Mouse (Mus musculus) heart, embryonic 16.5 days (tissue): ENCODE measurements around the gene Ak5. TPM values are rescaled to one million over a fixed set of nuclear protein-coding genes. Genes with fewer than 3 reads are reported as not detected.

Experiments
- ATAC-seq: fragments of 200-750 bp; cut with Nextera tagmentation; replicated peaks from 2 replicates; pipeline ENCODE4 v1.8.0; 2017; ENCODE audit warnings: moderate number of reproducible peaks; ENCODE audit not compliant: insufficient read depth, low FRiP score; ENCODE audit errors: extremely low read depth
- H3K27ac ChIP-seq: fragments of 300-500 bp; sonication (generic); 2 replicates; pipeline ENCODE4 v1.5.1; 2014; ENCODE audit warnings: mild to moderate bottlenecking, low read length, control low read depth, moderate library complexity
- H3K27me3 ChIP-seq: fragments of 300-500 bp; sonication (generic); 2 replicates; pipeline ENCODE4 v1.6.1; 2014; ENCODE audit warnings: low read length, mixed read lengths; ENCODE audit not compliant: control insufficient read depth, insufficient read depth
- H3K36me3 ChIP-seq: fragments of 300-500 bp; sonication (generic); 2 replicates; pipeline ENCODE4 v1.6.1; 2014; ENCODE audit not compliant: control insufficient read depth, insufficient read depth
- H3K4me1 ChIP-seq: fragments of 300-500 bp; sonication (generic); 2 replicates; pipeline ENCODE4 v1.6.1; 2014; ENCODE audit warnings: low read length, mixed read lengths; ENCODE audit not compliant: control insufficient read depth, insufficient read depth
- H3K4me2 ChIP-seq: fragments of 300-500 bp; sonication (generic); 2 replicates; pipeline ENCODE4 v1.6.1; 2014; ENCODE audit warnings: low read depth, mild to moderate bottlenecking, control low read depth, low read length
- H3K4me3 ChIP-seq: fragments of 300-500 bp; sonication (generic); 2 replicates; pipeline ENCODE4 v1.5.1; 2014; ENCODE audit warnings: mild to moderate bottlenecking, control low read depth, low read length
- H3K9ac ChIP-seq: fragments of 300-500 bp; sonication (generic); 2 replicates; pipeline ENCODE4 v1.6.1; 2014; ENCODE audit warnings: low read length, control low read depth
- H3K9me3 ChIP-seq: fragments of 300-500 bp; sonication (generic); replicated peaks from 2 replicates; pipeline ENCODE4 v1.6.1; 2016; ENCODE audit warnings: low read length; ENCODE audit not compliant: control insufficient read depth
- WGBS: fragments of 180-500 bp; shearing (Covaris S2); extraction: QIAGEN DNeasy Blood & Tissue Kit; methylation state at CpG from one replicate; pipeline ENCODE4 v1.1.7; 2014; 5-methylcytosine and 5-hydroxymethylcytosine counted together
- polyA plus RNA-seq: library from polyadenylated mRNA; unstranded; fragments of >200 nt; fragmentation: Nextera tagmentation; extraction: Ambion mirVana; gene quantifications from 2 replicates; pipeline ENCODE4 v1.2.1, GENCODE M21; 2015

Gene Ak5
- polyA plus RNA-seq, 1 experiment from 2014 or later = 1.4 TPM

- Histone ChIP-seq H3K36me3 (no peaks in the 10 kb centered on the region), H3K27ac (no peak overlapping the region), H3K27me3 (no peaks in the 10 kb centered on the region), H3K4me1 (peaks cover 16% of the 10 kb centered on the region), H3K4me3 (no peak overlapping the region), H3K9me3 (no peaks in the 10 kb centered on the region), H3K9ac (no peak overlapping the region), H3K4me2 (no peak overlapping the region)
- 74% methylated on average over 4 of the region's 4 CpGs for WGBS
- 0 out of 2 replicates have a peak, but pooled peaks have one; percentile 41 for ATAC-seq
Observed at GRCm38 (mm10) chr3:152488964-152489363, 179.2 kb downstream of the Ak5 start.

- no peak overlapping the region for H3K9ac ChIP-seq
- H3K27me3 ChIP-seq = peaks cover 2% of the 10 kb centered on the region; the same call in 1 of the 2 replicates
- H3K27ac ChIP-seq = no peak overlapping the region
- ATAC-seq = no peak
- H3K36me3 ChIP-seq = no peaks in the 10 kb centered on the region
- WGBS = 41% methylated on average over 6 of the region's 6 CpGs
- H3K4me2 ChIP-seq = no peak overlapping the region
- no peak overlapping the region for H3K4me3 ChIP-seq
- no peaks in the 10 kb centered on the region for H3K9me3 ChIP-seq
- H3K4me1 ChIP-seq = peaks cover 12% of the 10 kb centered on the region
Observed at GRCm38 (mm10) chr3:152484206-152484605, 184.0 kb downstream of the Ak5 start.

GRCm38 (mm10) chr3:152483800-152484199, 184.4 kb downstream of the Ak5 start:
- Histone ChIP-seq H3K9ac (no peak overlapping the region), H3K4me2 (no peak overlapping the region), H3K36me3 (no peaks in the 10 kb centered on the region), H3K9me3 (no peaks in the 10 kb centered on the region), H3K4me1 (peaks cover 13% of the 10 kb centered on the region), H3K27ac (no peak overlapping the region), H3K4me3 (no peak overlapping the region), H3K27me3 (peaks cover 2% of the 10 kb centered on the region; the same call in 1 of the 2 replicates)
- ATAC-seq = no peak
- 44% methylated on average over 7 of the region's 7 CpGs for WGBS

GRCm38 (mm10) chr3:152482182-152482581, 186.0 kb downstream of the Ak5 start:
- ATAC-seq = no peak
- H3K4me3 ChIP-seq = no peak overlapping the region
- WGBS = 86% methylated on average over 8 of the region's 8 CpGs
- H3K27ac ChIP-seq = no peak overlapping the region
- no peaks in the 10 kb centered on the region for H3K36me3 ChIP-seq
- H3K9me3 ChIP-seq = no peaks in the 10 kb centered on the region
- H3K4me1 ChIP-seq = peaks cover 10% of the 10 kb centered on the region
- H3K4me2 ChIP-seq = no peak overlapping the region
- H3K9ac ChIP-seq = no peak overlapping the region
- peaks cover 2% of the 10 kb centered on the region; the same call in 1 of the 2 replicates for H3K27me3 ChIP-seq

GRCm38 (mm10) chr3:152480336-152480735, 187.8 kb downstream of the Ak5 start:
- H3K4me3 ChIP-seq = no peak overlapping the region
- WGBS = 92% methylated on average over 6 of the region's 6 CpGs
- peaks cover 10% of the 10 kb centered on the region for H3K4me1 ChIP-seq
- no peaks in the 10 kb centered on the region for H3K36me3 ChIP-seq
- H3K4me2 ChIP-seq = no peak overlapping the region
- no peak overlapping the region for H3K9ac ChIP-seq
- peaks cover 2% of the 10 kb centered on the region; the same call in 1 of the 2 replicates for H3K27me3 ChIP-seq
- ATAC-seq = no peak
- no peak overlapping the region for H3K27ac ChIP-seq
- no peaks in the 10 kb centered on the region for H3K9me3 ChIP-seq

- Histone ChIP-seq H3K4me2 (peak overlapping the region; percentile 73), H3K27ac (0 out of 2 replicates have a peak overlapping the region, but pooled peaks have one; percentile 32), H3K9me3 (no peaks in the 10 kb centered on the region), H3K27me3 (peaks cover 2% of the 10 kb centered on the region; the same call in 1 of the 2 replicates), H3K4me1 (peaks cover 5% of the 10 kb centered on the region), H3K36me3 (no peaks in the 10 kb centered on the region), H3K4me3 (peak overlapping the region; percentile 57), H3K9ac (peak overlapping the region; percentile 70)
- 9% methylated on average over 13 of the region's 16 CpGs for WGBS
- peak; percentile 76 for ATAC-seq
Observed at GRCm38 (mm10) chr3:152478599-152479435, 189.3 kb downstream of the Ak5 start.

GRCm38 (mm10) chr3:152477796-152478527, 190.2 kb downstream of the Ak5 start:
- H3K9ac ChIP-seq = peak overlapping the region; percentile 70
- peak; percentile 78 for ATAC-seq

GRCm38 (mm10) chr3:152475894-152476293, 192.3 kb downstream of the Ak5 start:
- no peak overlapping the region for H3K4me2 ChIP-seq
- H3K9me3 ChIP-seq = no peaks in the 10 kb centered on the region
- H3K27me3 ChIP-seq = peaks cover 2% of the 10 kb centered on the region; the same call in 1 of the 2 replicates
- 82% methylated on average over 3 of the region's 3 CpGs for WGBS
- H3K4me1 ChIP-seq = peaks cover 5% of the 10 kb centered on the region
- H3K36me3 ChIP-seq = no peaks in the 10 kb centered on the region
- H3K9ac ChIP-seq = no peak overlapping the region
- H3K27ac ChIP-seq = no peak overlapping the region
- no peak overlapping the region for H3K4me3 ChIP-seq
- no peak for ATAC-seq

More at GRCm38 (mm10) chr3:152477796-152478527, 190.2 kb downstream of the Ak5 start:
- whole genome bisulfite sequencing = 3% methylated on average over 23 of the region's 23 CpGs
- peaks cover 5% of the 10 kb centered on the region for H3K4me1 ChIP-seq
- peak overlapping the region; percentile 60 for H3K27ac ChIP-seq
- peak overlapping the region; percentile 73 for H3K4me2 ChIP-seq
- H3K27me3 ChIP-seq = peaks cover 2% of the 10 kb centered on the region; the same call in 1 of the 2 replicates
- no peaks in the 10 kb centered on the region for H3K9me3 ChIP-seq
- no peaks in the 10 kb centered on the region for H3K36me3 ChIP-seq
- peak overlapping the region; percentile 57 for H3K4me3 ChIP-seq

GRCm38 (mm10) chr3:152475278-152475669, 192.9 kb downstream of the Ak5 start:
- ATAC-seq = no peak
- Histone ChIP-seq H3K27ac (no peak overlapping the region), H3K27me3 (no peaks in the 10 kb centered on the region), H3K9me3 (no peaks in the 10 kb centered on the region), H3K4me1 (peaks cover 5% of the 10 kb centered on the region), H3K9ac (no peak overlapping the region), H3K36me3 (no peaks in the 10 kb centered on the region), H3K4me2 (no peak overlapping the region), H3K4me3 (no peak overlapping the region)
- 86% methylated on average over 1 of the region's 1 CpGs for WGBS
